Mouse (Mus musculus) leukemia stem cell, adult 10-12 weeks (primary cell): ENCODE measurements around the gene Taf5. TPM values are rescaled to one million over a fixed set of nuclear protein-coding genes. Genes with fewer than 3 reads are reported as not detected.

Source experiments
- polyA plus RNA-seq: library from polyadenylated mRNA; stranded (reverse); fragments of >175 nt; gene quantifications from 2 replicates; pipeline ENCODE4 v1.2.3, GENCODE M21; 2012; ENCODE audit warnings: low replicate concordance

Gene Taf5
- 9.9 and 10.6 TPM in 2 replicates for polyA plus RNA-seq

DNA sequence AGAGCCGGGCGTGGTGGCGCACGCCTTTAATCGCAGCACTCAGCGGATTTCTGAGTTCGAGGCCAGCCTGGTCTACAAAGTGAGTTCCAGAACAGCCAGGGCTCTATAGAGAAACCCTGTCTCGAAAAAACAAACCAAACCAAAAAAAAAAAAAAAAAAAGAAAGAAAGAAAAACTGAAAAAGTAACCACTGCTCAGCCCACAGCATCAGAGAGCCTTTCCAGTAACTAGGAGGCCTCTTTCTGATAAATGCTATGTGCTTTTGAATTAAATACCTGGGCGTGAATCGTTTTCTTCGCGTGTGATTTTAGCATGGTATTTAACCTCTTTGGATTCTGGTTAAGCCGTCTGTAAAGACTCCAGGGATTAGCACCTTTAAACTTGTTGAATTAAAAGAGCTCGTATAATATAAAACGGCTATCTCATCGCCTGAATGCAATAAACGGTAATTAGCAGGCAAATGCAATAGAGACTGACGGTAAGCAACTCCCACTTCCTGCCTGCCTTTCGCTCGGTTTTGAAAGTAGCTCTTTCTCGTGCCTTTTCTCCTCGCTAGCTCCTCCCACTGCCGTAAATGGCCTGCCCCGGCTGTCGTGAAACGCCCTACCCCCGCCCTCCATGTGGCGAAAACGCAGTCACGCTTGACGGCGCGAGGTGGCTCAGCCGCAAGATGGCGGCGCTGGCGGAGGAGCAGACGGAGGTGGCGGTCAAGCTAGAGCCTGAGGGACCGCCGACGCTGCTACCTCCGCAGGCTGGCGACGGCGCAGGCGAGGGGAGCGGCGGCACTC lies at the start of gene Taf5:
Taf5 (plus strand) TSS at position 651 of the 787 bp plus-strand sequence.

DNA sequence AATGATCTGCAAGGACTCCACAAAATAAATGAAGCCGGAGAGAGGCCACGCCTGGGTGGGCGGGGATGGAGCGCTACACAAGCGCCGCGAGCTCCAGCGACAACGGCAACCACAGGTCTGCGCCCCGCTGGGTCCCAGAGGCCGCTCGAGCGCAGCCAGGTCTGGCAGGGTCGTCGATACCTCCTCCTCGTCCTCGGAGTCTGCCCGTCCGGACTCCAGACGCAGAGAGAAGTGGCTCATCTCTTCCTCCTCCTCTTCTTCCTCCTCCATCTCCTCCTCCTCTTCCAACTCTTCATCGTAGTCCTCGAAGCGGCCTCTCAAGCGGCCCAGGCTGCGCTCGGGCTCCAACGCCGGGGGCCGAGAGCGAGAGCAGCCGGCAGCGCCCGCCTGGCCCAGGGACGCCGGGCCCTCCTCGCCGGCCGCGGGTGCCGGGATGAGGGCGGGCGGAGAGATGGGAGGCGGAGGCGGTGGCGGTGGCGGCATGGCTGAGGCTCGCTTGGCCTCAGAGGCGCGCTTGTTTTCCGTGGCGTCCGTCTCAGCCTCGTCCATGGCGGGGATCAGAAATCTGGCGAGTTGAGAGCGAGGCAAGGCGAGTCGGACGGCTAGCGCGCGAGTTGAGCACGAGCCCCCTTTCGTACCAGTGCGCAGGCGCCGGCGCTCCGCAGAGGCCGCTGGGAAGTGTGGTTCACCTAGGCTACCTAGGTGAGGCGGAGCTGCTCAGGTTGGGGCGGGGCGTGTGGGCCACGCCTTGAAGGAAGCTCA lies 17.1 kb upstream of the Taf5 start, which contains the start of gene Pcgf6:
Pcgf6 (minus strand) TSS at position 636 of the 762 bp plus-strand sequence.

DNA sequence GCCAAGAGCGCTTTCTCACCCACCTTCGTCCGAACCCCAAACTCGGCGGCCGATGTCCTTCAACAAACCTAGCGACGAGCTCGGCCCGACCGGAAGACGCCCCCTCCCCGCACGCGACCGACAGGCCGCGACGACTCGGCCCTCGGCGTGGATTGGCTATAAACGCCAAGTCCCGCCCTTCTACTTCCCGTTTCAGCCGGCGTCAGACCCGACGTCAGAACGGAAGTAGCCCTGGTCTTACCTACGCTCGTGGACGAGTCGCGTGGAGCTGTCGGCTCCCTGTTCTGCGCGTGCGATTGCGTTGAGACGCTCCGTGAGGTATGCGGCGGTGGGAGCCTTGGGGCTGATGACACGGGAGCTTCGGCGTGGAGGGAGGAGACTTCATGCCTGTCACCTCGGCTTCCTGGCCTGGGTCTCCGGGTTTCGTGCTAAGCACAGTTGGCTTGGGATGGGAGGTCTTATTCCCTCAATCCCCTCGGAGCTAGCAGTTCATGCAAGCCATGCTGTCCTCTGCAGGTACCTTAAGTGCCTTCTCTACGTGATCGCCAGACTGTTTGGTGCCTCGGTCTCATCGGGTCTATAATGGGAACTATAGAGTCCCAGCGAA lies 23.1 kb downstream of the Taf5 start, which contains the start of the genes Usmg5 and Pdcd11:
Usmg5 (minus strand) TSS at position 98 of the 607 bp plus-strand sequence.
Pdcd11 (plus strand) TSS at position 219 of the 607 bp plus-strand sequence.

Other genes with a start within 250 kb of the Taf5 start
- 0.11 TPM in 1 of 2 replicates, not detected in the other for gene Ina, start 53.0 kb upstream of the Taf5 start, polyA plus RNA-seq
- 2.5 and 8.1 TPM in 2 replicates for gene Nt5c2, start 52.6 kb upstream of the Taf5 start, polyA plus RNA-seq
- 16.3 and 18.9 TPM in 2 replicates for gene Pcgf6, start 16.8 kb upstream of the Taf5 start, polyA plus RNA-seq
- 3.3 and 8.6 TPM in 2 replicates for gene Usmg5, start 22.9 kb downstream of the Taf5 start, polyA plus RNA-seq
- 15.2 and 21.0 TPM in 2 replicates for gene Pdcd11, start 23.0 kb downstream of the Taf5 start, polyA plus RNA-seq
- gene Calhm2, start 70.5 kb downstream of the Taf5 start, polyA plus RNA-seq: 5.5 and 9.5 TPM in 2 replicates
- not detected in 2 replicates for gene Calhm1, start 76.5 kb downstream of the Taf5 start, polyA plus RNA-seq
- gene Calhm3, start 90.0 kb downstream of the Taf5 start, polyA plus RNA-seq: not detected in 2 replicates
- gene Neurl1a, start 111.1 kb downstream of the Taf5 start, polyA plus RNA-seq: 0.68 and 1.0 TPM in 2 replicates